Mouse (Mus musculus) hindbrain, embryonic 13.5 days (tissue): ENCODE measurements at regions not wholly inside any gene's neighbourhood (a gene's known extent, or its start where the extent isn't known, plus 50 kb on each side); places are given as distances from the start of the nearest gene placed in this dataset.

Source experiments
- ATAC-seq: fragments of 200-750 bp; cut with Nextera tagmentation; 2 replicates; pipeline ENCODE4 v1.8.0; 2017; ENCODE audit warnings: moderate TSS enrichment; ENCODE audit not compliant: low FRiP score
- H3K27ac ChIP-seq: fragments of 300-500 bp; sonication (generic); 2 replicates; pipeline ENCODE4 v1.5.1; 2015; ENCODE audit warnings: inconsistent platforms, mild to moderate bottlenecking, moderate library complexity
- H3K27me3 ChIP-seq: fragments of 300-500 bp; sonication (generic); 2 replicates; pipeline ENCODE4 v1.6.1; 2015; ENCODE audit warnings: mild to moderate bottlenecking, inconsistent platforms
- H3K36me3 ChIP-seq: fragments of 300-500 bp; sonication (generic); 2 replicates; pipeline ENCODE4 v1.6.1; 2015; ENCODE audit warnings: mild to moderate bottlenecking, inconsistent platforms
- H3K4me1 ChIP-seq: fragments of 300-500 bp; sonication (generic); replicated peaks from 2 replicates; pipeline ENCODE4 v1.6.1; 2015; ENCODE audit warnings: inconsistent platforms
- H3K4me2 ChIP-seq: fragments of 300-500 bp; sonication (generic); 2 replicates; pipeline ENCODE4 v1.6.1; 2015; ENCODE audit warnings: inconsistent platforms, mild to moderate bottlenecking, moderate library complexity
- H3K4me3 ChIP-seq: fragments of 300-500 bp; sonication (generic); 2 replicates; pipeline ENCODE4 v1.5.1; 2015; ENCODE audit warnings: mild to moderate bottlenecking, inconsistent platforms
- H3K9ac ChIP-seq: fragments of 300-500 bp; sonication (generic); 2 replicates; pipeline ENCODE4 v1.6.1; 2015; ENCODE audit warnings: mild to moderate bottlenecking, inconsistent platforms
- H3K9me3 ChIP-seq: fragments of 300-500 bp; sonication (generic); 2 replicates; pipeline ENCODE4 v1.6.1; 2016; ENCODE audit warnings: inconsistent platforms
- WGBS: fragments of 180-500 bp; shearing (Covaris S2); methylation state at CpG from one replicate; pipeline ENCODE4 v1.1.7; 2015; 5-methylcytosine and 5-hydroxymethylcytosine counted together

GRCm38 (mm10) chr2:128403143-128403935 is 187.7 kb upstream of the Spdye4c start:
- no peak overlapping the region for H3K4me2 ChIP-seq
- ATAC-seq: peak; percentile 57; the same call in 1 of the 2 replicates
- H3K9ac ChIP-seq: no peak overlapping the region
- no peaks in the 10 kb centered on the region for H3K36me3 ChIP-seq
- no peaks in the 10 kb centered on the region for H3K27me3 ChIP-seq
- no peak overlapping the region for H3K27ac ChIP-seq
- WGBS: 30% methylated on average over 11 of the region's 11 CpGs
- H3K9me3 ChIP-seq: no peaks in the 10 kb centered on the region
- no peak overlapping the region for H3K4me3 ChIP-seq
- peaks cover 14% of the 10 kb centered on the region for H3K4me1 ChIP-seq

DNA sequence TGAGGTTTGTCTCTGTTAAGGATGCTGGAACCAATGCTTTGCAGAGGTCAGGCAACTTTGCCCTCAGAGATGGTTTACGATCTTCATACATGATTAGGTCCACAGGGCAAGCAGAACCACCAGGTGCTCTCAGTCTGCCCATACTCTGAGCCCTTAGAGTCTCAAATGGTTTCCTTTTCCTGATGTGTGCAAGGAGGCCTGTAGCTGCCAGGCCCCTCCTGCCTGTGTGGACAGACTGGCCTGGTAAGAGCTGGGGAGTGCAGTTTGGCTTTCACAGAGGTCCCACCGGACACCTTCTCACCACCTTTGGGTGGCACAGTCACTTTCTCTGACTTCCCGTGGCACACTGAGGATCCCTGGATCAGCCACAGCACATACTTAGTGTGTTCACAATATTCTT is 186.6 kb upstream of the Spdye4c start:
- H3K4me1 ChIP-seq: peaks cover 14% of the 10 kb centered on the region
- no peak overlapping the region for H3K4me3 ChIP-seq
- H3K9me3 ChIP-seq: no peaks in the 10 kb centered on the region
- H3K4me2 ChIP-seq: no peak overlapping the region
- no peak overlapping the region for H3K27ac ChIP-seq
- 87% methylated on average over 3 of the region's 3 CpGs for WGBS
- H3K36me3 ChIP-seq: no peaks in the 10 kb centered on the region
- no peak for ATAC-seq
- H3K9ac ChIP-seq: no peak overlapping the region
- H3K27me3 ChIP-seq: no peaks in the 10 kb centered on the region

DNA sequence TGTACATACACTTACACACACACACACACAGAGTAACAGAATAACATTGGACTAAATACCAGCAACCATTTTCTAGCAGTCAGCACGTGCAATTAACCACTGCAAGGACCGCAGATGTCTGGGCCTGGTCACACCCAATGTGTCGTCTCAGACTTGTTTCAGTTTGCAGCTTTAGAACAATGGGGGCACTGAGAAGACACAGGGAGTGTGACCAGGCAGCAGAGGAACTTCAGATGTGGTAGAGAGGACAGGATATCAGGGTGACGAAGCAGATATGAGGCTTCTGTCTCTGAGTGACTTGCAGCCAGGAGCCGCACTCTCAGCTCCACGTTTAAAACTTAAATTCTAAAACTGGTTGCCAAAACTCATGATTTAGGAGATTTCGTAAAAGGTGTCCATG is 183.9 kb upstream of the Spdye4c start:
- 77% methylated on average over 7 of the region's 7 CpGs for WGBS
- no peaks in the 10 kb centered on the region for H3K9me3 ChIP-seq
- no peak overlapping the region for H3K4me3 ChIP-seq
- no peak for ATAC-seq
- H3K4me2 ChIP-seq: no peak overlapping the region
- H3K36me3 ChIP-seq: no peaks in the 10 kb centered on the region
- peaks cover 14% of the 10 kb centered on the region for H3K4me1 ChIP-seq
- H3K27ac ChIP-seq: no peak overlapping the region
- H3K9ac ChIP-seq: no peak overlapping the region
- H3K27me3 ChIP-seq: no peaks in the 10 kb centered on the region

- Histone ChIP-seq H3K4me3 (no peak overlapping the region), H3K4me1 (peaks cover 7% of the 10 kb centered on the region), H3K9me3 (no peaks in the 10 kb centered on the region), H3K4me2 (no peak overlapping the region), H3K9ac (no peak overlapping the region), H3K36me3 (no peaks in the 10 kb centered on the region), H3K27me3 (0 out of 2 replicates have a peak, but pooled peaks cover 7% of the 10 kb centered on the region), H3K27ac (no peak overlapping the region)
- no peak for ATAC-seq
- 45% methylated on average over 6 of the region's 6 CpGs for WGBS
Observed at GRCm38 (mm10) chr2:128408718-128409117, 182.3 kb upstream of the Spdye4c start.

- Histone ChIP-seq H3K36me3 (no peaks in the 10 kb centered on the region), H3K9me3 (no peaks in the 10 kb centered on the region), H3K4me2 (no peak overlapping the region), H3K9ac (no peak overlapping the region), H3K27me3 (0 out of 2 replicates have a peak, but pooled peaks cover 15% of the 10 kb centered on the region), H3K4me3 (no peak overlapping the region), H3K27ac (no peak overlapping the region), H3K4me1 (peaks cover 9% of the 10 kb centered on the region; the same call in 1 of the 2 replicates)
- no peak for ATAC-seq
- 13% methylated on average over 10 of the region's 10 CpGs for WGBS
Observed at GRCm38 (mm10) chr2:128412352-128412751, 178.7 kb upstream of the Spdye4c start.

- Histone ChIP-seq H3K9me3 (no peaks in the 10 kb centered on the region), H3K36me3 (no peaks in the 10 kb centered on the region), H3K4me2 (no peak overlapping the region), H3K4me3 (no peak overlapping the region), H3K27ac (no peak overlapping the region), H3K4me1 (peaks cover 9% of the 10 kb centered on the region; the same call in 1 of the 2 replicates), H3K9ac (no peak overlapping the region), H3K27me3 (0 out of 2 replicates have a peak, but pooled peaks cover 15% of the 10 kb centered on the region)
- no peak for ATAC-seq
- WGBS: 36% methylated on average over 10 of the region's 10 CpGs
Observed at GRCm38 (mm10) chr2:128412974-128413373, 178.0 kb upstream of the Spdye4c start.

GRCm38 (mm10) chr2:128414588-128415240 is 176.3 kb upstream of the Spdye4c start:
- 88% methylated on average over 17 of the region's 17 CpGs for WGBS
- H3K27ac ChIP-seq: no peak overlapping the region
- no peaks in the 10 kb centered on the region for H3K9me3 ChIP-seq
- peaks cover 9% of the 10 kb centered on the region; the same call in 1 of the 2 replicates for H3K4me1 ChIP-seq
- no peaks in the 10 kb centered on the region for H3K36me3 ChIP-seq
- H3K4me3 ChIP-seq: no peak overlapping the region
- H3K4me2 ChIP-seq: no peak overlapping the region
- no peak for ATAC-seq
- H3K27me3 ChIP-seq: 0 out of 2 replicates have a peak, but pooled peaks cover 15% of the 10 kb centered on the region
- no peak overlapping the region for H3K9ac ChIP-seq

DNA sequence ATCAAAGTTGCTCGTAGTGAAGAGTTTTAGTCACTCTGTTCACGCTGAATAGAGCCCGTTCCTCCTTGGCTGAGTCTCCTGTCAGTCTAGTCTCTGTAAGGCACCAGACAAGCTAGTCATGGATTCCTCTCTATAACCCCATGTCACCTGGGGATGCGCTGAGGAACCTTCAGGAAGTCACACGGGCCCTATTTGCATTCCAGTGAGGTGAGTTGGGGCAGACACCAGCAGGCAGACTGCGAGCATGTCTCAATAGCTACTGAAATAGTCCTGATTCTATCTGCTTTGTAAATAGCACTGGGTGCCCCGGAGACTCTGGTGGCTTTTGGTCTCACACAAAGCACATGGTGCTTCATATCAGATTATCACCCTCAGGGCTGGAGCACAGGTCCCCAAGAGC is 174.6 kb upstream of the Spdye4c start:
- H3K4me2 ChIP-seq: no peak overlapping the region
- 0 out of 2 replicates have a peak, but pooled peaks cover 15% of the 10 kb centered on the region for H3K27me3 ChIP-seq
- no peaks in the 10 kb centered on the region for H3K36me3 ChIP-seq
- H3K4me1 ChIP-seq: peaks cover 9% of the 10 kb centered on the region; the same call in 1 of the 2 replicates
- no peak overlapping the region for H3K9ac ChIP-seq
- 75% methylated on average over 7 of the region's 7 CpGs for WGBS
- no peak for ATAC-seq
- H3K9me3 ChIP-seq: no peaks in the 10 kb centered on the region
- no peak overlapping the region for H3K27ac ChIP-seq
- H3K4me3 ChIP-seq: no peak overlapping the region

DNA sequence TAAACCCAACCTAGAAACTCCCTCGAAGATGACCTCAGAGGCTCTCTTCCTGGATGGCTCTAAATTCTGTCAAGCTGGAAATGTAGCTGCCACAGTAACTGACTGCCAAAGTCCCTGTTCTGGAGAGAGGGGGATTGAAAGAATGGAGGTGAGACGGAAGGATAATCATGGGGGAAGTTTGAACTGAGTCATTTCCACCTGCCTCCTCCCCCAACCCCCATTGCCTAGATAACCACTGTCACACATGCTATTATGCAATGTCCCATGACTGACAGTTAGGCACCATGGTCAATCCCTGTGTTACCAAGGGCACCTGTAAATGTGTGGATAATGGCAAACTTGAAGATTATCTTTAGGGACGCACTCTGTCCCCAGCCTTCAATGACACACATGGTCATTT is 172.0 kb upstream of the Spdye4c start:
- no peak overlapping the region for H3K9ac ChIP-seq
- H3K27ac ChIP-seq: no peak overlapping the region
- H3K27me3 ChIP-seq: 0 out of 2 replicates have a peak, but pooled peaks cover 5% of the 10 kb centered on the region
- H3K36me3 ChIP-seq: no peaks in the 10 kb centered on the region
- H3K4me2 ChIP-seq: no peak overlapping the region
- no peak for ATAC-seq
- H3K9me3 ChIP-seq: no peaks in the 10 kb centered on the region
- WGBS: 82% methylated on average over 3 of the region's 3 CpGs
- peaks cover 5% of the 10 kb centered on the region; the same call in 1 of the 2 replicates for H3K4me1 ChIP-seq
- no peak overlapping the region for H3K4me3 ChIP-seq

GRCm38 (mm10) chr2:128420406-128420805 is 170.6 kb upstream of the Spdye4c start:
- ATAC-seq: no peak
- Histone ChIP-seq H3K9ac (no peak overlapping the region), H3K27ac (no peak overlapping the region), H3K9me3 (no peaks in the 10 kb centered on the region), H3K36me3 (no peaks in the 10 kb centered on the region), H3K4me1 (peaks cover 5% of the 10 kb centered on the region; the same call in 1 of the 2 replicates), H3K4me2 (no peak overlapping the region), H3K4me3 (no peak overlapping the region), H3K27me3 (no peaks in the 10 kb centered on the region)
- 84% methylated on average over 10 of the region's 10 CpGs for WGBS

DNA sequence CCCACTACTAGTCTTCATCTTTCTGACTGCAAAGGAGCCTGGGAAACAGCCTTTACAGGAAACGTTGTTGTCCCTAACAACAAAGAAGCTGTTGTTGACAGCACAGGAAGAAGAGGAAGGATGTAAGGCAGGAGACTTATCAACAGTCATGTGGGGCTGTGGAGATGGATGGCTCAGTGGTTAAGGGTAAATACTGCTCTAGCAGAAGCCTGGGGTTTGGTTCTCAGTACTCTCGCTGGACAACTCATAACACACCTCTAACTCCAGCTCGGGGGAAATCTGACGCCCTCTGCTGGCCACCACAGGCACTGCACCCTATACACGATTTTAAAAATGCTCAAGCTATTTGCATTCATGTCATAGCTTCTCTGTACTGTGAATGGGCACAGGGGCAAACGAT is 168.3 kb upstream of the Spdye4c start:
- no peak for ATAC-seq

DNA sequence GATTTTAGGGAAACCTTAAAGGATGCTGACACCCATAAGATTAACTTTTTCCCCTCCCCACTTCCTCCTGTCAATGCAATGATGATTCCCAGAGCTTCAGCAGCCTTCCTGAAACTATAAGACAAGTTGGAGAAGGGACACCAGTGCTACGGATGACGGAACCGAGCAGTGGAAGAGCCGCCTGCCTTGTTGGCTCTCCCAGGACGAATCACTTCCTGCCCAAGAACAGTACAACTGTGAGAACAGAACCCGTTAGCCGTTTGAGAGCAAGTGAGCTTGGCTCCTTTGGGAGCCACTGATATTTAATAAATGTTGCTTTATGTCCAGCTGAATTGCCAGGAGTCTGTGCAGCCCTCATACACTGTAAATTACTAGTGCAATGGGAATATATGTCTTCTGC is 166.8 kb upstream of the Spdye4c start:
- peaks cover 6% of the 10 kb centered on the region; the same call in 1 of the 2 replicates for H3K27me3 ChIP-seq
- no peak overlapping the region for H3K4me3 ChIP-seq
- H3K4me1 ChIP-seq: no peaks in the 10 kb centered on the region; the same call in 1 of the 2 replicates
- H3K9ac ChIP-seq: no peak overlapping the region
- H3K9me3 ChIP-seq: no peaks in the 10 kb centered on the region
- no peak overlapping the region for H3K4me2 ChIP-seq
- WGBS: 81% methylated on average over 7 of the region's 7 CpGs
- no peak for ATAC-seq
- H3K36me3 ChIP-seq: no peaks in the 10 kb centered on the region
- no peak overlapping the region for H3K27ac ChIP-seq

More for the DNA sequence above, 168.3 kb upstream of the Spdye4c start:
- Histone ChIP-seq H3K4me1 (no peaks in the 10 kb centered on the region), H3K27me3 (no peaks in the 10 kb centered on the region), H3K9me3 (no peaks in the 10 kb centered on the region), H3K27ac (no peak overlapping the region), H3K4me3 (no peak overlapping the region), H3K4me2 (no peak overlapping the region), H3K9ac (no peak overlapping the region), H3K36me3 (no peaks in the 10 kb centered on the region)
- WGBS: 45% methylated on average over 6 of the region's 6 CpGs
